Comparison of ENCODE assay signal across 22 mouse cellular contexts in the genomic region with DNA sequence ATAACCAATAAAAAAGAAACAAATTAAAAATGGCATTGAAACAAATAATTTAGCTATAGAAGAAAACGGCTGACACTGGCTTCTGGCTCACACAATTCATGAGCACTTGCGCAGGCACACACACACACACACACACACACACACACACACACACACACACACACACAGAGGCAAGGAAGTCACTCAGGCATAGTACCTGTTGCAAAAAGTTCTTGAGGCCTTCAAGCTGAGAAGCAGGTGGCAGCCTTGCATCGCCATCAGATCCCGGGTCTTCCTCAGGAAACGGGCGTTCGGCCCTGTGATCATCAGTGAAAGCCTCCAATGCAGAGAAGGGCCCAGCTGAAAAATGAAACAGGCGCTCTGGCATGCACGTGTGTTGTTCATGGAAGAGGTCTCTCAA. TPM values are rescaled to one million over a fixed set of nuclear protein-coding genes. Genes with fewer than 3 reads are reported as not detected.
"Had no signal": no experiment of that assay in that cellular context is flagged by ENCODE, and none has a peak within 500 bp of the region (broad histone marks: within the 10 kb centered on the region; RNA-seq: fewer than 3 reads in every experiment).

No protein-coding gene starts in this region.

- H3K4me2 ChIP-seq: intestine, embryonic 15.5 days; kidney, embryonic 15.5 days; liver, embryonic 13.5 days; midbrain, embryonic 11.5 days; midbrain, embryonic 15.5 days; neural tube, embryonic 13.5 days had no signal

- H3K4me3 ChIP-seq: intestine, embryonic 15.5 days; kidney, embryonic 15.5 days; layer of hippocampus, adult 2 months; left cerebral cortex, adult 2 months; liver, embryonic 13.5 days; midbrain, embryonic 15.5 days; myocyte; neural tube, embryonic 13.5 days had no signal

- ATAC-seq: intestine, embryonic 15.5 days; midbrain, embryonic 15.5 days had no signal

- H3K27me3 ChIP-seq: intestine, embryonic 15.5 days; kidney, embryonic 15.5 days; liver, embryonic 13.5 days; midbrain, embryonic 15.5 days; neural tube, embryonic 13.5 days had no signal

- H3K4me1 ChIP-seq: intestine, embryonic 15.5 days; kidney, embryonic 15.5 days; midbrain, embryonic 15.5 days; neural tube, embryonic 13.5 days had no signal

- H3K9me3 ChIP-seq: intestine, embryonic 15.5 days; kidney, embryonic 15.5 days; liver, embryonic 13.5 days; midbrain, embryonic 15.5 days; neural tube, embryonic 13.5 days had no signal

- H3K27ac ChIP-seq: intestine, embryonic 15.5 days; kidney, embryonic 15.5 days; layer of hippocampus, adult 2 months; left cerebral cortex, adult 2 months; liver, embryonic 13.5 days; midbrain, embryonic 15.5 days; neural tube, embryonic 13.5 days; stomach, postnatal 0 days had no signal

- H3K9ac ChIP-seq: intestine, embryonic 15.5 days; kidney, embryonic 15.5 days; liver, embryonic 13.5 days; midbrain, embryonic 15.5 days; neural tube, embryonic 13.5 days had no signal

- DNase-seq: kidney, adult 11 months; kidney, adult 8-10 months; kidney, postnatal 25 days; layer of hippocampus, adult 9-11 months; liver, embryonic 13.5 days; lung, adult 2 months; lung, postnatal 14 days; lung, postnatal 4 days; right cerebral cortex, postnatal 4 days; thymus, adult 2 months; thymus, postnatal 14 days; thymus, postnatal 4 days had no signal

RNA-seq across cellular contexts. Expression of a gene that starts 20.8 kb away (rescaled TPM):
- total RNA-seq: megakaryocyte-erythroid progenitor cell, adult 5-6 weeks had no signal
